Mouse (Mus musculus) T-helper 1 cell (primary cell): Measurements from ENCODE around the gene Ccnq.
"Not testable (repeated sequence)": the region's sequence is repeated elsewhere in the genome, so short reads cannot be mapped to it uniquely, and the experiment has no call there.

Experiments
- in situ Hi-C: fragments of 300-600 bp; cut with MboI, MseI; formaldehyde crosslinking; loops from one replicate; pipeline ENCODE4 v1.15.1; 2025; ENCODE audit warnings: high pct_unique_total_duplicates

Ccnq gene

GRCm38 (mm10) chr11:78762201-78762600, 10.7 kb upstream of the Ccnq start:
- in situ Hi-C loops = no loop called here

- in situ Hi-C loops = no loop called here
These were observed 9.6 kb upstream of the Ccnq start for GRCm38 (mm10) chr11:78761086-78761485.

DNA sequence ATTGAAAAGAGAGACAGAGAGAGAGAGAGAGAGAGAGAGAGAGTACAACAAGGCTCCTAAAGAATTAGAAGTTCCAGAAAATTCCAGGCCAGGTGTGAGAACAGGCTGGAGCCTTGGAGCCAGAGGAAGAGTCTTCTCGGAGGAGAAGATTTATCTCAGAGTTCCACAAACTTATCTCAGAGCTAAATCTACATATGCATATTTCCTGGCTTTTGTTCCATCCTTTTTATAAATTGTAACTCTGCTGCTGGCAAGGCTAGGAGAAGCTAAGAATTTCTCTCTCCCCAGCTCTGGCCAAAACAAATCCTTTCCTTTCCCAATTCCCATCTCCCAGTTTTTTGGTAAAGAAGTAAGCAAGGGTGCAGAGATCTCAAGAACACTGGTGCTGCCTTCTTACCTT, 3.8 kb upstream of the Ccnq start:
- in situ Hi-C loops = no loop called here

- in situ Hi-C loops = not testable (repeated sequence)
These were observed 2.6 kb upstream of the Ccnq start for GRCm38 (mm10) chr11:78754177-78754576.

DNA sequence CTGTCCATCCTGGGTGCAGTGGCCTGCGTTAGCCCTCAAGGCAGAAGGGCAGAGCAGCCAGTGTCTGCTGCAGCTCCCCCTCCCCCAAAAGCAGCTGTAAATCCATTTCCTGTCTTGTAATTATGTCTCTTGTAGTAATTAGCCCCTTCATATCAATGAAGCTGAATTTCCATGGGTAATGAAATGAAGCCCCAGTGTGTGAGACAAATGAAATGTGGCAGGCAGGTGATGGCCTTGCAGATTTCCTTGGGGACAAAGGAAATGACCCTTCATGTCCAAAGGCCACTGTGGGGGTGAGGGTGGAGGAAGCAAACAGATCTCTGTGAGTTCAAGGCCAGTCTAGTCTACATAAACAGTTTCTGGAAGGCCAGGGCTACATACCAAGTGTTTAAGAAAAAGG, 1.7 kb upstream of the Ccnq start:
- in situ Hi-C loops = no loop called here

GRCm38 (mm10) chr11:78751843-78752203, 294 bp upstream of the Ccnq start:
- in situ Hi-C loops = no loop called here

- in situ Hi-C loops = no loop called here
These were observed 5.3 kb downstream of the Ccnq start for GRCm38 (mm10) chr11:78746264-78746663.

DNA sequence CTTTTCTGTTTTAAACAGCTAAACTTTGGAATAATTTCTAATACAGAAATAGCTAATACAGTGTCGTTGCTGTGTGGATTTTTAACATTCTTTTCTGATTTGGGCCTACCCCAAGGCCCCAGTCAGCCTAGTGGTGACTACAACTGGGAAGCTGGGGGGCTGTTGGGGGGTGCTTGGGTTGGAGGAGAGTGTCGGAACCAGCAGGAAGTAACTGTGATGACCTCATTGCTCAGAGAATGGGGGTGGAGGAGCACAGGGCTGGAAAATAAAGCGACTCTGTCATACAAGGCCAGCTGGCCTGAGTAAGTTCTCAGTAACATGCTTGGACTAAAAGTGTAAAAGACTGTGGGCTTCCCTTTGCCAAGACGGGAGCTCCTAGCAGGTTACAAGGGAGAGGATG, 6.1 kb downstream of the Ccnq start:
- in situ Hi-C loops = no loop called here

GRCm38 (mm10) chr11:78742461-78742860, 9.1 kb downstream of the Ccnq start:
- in situ Hi-C loops = no loop called here

- in situ Hi-C loops = no loop called here
These were observed 9.6 kb downstream of the Ccnq start for GRCm38 (mm10) chr11:78741958-78742357.

GRCm38 (mm10) chr11:78739361-78739760, 12.2 kb downstream of the Ccnq start:
- in situ Hi-C loops = no loop called here

- in situ Hi-C loops = no loop called here
These were observed 14.6 kb downstream of the Ccnq start for GRCm38 (mm10) chr11:78736877-78737408.

- in situ Hi-C loops = no loop called here
These were observed 16.4 kb downstream of the Ccnq start for GRCm38 (mm10) chr11:78735168-78735567.

GRCm38 (mm10) chr11:78732619-78733018, 18.9 kb downstream of the Ccnq start:
- in situ Hi-C loops = no loop called here

DNA sequence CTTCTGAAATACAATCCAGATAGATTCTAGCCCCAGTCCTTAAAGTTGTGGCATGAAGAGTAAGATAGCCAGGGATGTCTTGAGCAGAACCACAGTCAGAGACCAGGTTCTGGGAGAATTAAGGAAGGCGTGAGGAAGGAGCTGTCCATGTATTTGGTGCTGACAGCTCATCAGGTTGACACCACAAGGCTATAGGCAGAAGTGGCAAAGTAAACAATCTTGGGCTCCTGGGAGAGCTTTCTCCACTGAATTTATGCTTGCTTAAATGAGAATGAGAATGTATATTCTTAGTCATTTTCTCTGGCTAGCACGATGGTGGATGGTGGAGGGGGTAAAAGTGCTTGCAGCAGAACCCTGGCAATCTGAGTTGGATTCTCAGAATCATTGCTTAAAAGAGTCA, 20.6 kb downstream of the Ccnq start:
- in situ Hi-C loops = no loop called here

GRCm38 (mm10) chr11:78728041-78728440, 23.5 kb downstream of the Ccnq start:
- in situ Hi-C loops = no loop called here

GRCm38 (mm10) chr11:78726366-78726765, 25.2 kb downstream of the Ccnq start:
- in situ Hi-C loops = no loop called here

DNA sequence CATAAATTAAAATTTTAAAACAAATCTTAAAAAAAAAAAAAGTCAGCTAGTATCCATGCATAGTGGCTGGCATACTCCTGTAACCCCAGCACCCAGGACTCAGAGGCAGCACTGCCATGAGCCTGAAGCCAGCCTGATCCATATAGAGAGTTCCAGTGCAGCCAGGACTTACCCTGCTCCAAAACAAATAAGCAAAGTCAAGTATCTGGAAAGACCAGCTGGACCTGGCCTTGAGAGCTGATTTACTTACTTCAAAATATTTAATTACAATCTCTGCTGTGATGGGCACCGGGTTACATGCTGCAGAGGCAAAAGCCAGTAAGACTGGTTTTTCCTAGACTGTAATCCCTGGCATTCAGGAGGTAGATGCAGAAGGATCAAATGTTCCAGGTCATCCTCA, 26.7 kb downstream of the Ccnq start:
- in situ Hi-C loops = no loop called here

DNA sequence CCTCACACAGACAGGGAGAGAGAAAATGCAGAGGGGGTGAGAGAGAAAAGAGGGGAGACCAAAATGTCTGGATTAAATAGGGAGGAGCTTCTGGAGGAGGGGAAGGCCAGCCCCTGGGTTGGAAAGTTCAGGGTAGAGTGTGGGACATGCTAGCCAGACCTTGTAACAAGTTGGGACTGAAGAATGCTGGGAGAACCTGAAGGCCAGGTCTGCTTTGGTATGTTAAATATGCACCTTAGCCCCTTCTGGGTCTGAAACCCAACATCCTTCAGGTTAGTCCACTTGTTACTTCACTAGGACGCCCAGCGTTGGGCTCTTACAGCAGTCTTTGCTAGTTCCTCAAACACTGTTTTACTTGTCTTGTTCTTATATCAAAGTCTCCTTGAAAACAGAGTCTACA, 30.1 kb downstream of the Ccnq start:
- in situ Hi-C loops = no loop called here

GRCm38 (mm10) chr11:78717655-78718054, 33.9 kb downstream of the Ccnq start:
- in situ Hi-C loops = no loop called here

GRCm38 (mm10) chr11:78708642-78709041, 42.9 kb downstream of the Ccnq start:
- in situ Hi-C loops = no loop called here

DNA sequence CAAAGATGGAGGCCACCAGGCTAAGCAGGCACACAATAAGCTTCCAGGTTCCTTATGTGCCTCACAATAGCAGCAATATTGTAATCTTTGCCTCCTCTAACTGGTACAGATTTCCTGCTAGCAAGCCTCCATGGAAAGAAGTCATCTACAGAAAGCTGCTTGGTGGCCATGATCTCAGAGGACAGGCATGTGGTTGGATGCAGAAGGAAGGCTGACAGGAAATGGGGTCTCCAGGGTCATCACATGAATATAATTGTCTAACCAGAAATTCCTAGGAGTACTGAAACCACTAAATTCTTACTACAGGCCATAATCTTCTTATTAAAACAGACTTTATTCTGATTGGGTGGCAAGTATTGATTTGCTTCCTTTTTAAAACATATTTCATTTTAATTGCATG, 45.5 kb downstream of the Ccnq start:
- in situ Hi-C loops = no loop called here

- in situ Hi-C loops = no loop called here
These were observed 48.4 kb downstream of the Ccnq start for GRCm38 (mm10) chr11:78703085-78703484.

- in situ Hi-C loops = no loop called here
These were observed 49.2 kb downstream of the Ccnq start for GRCm38 (mm10) chr11:78702319-78702718.
